Mouse (Mus musculus): ENCODE results near the gene Cdk17. TPM values are rescaled to one million over a fixed set of nuclear protein-coding genes. Genes with fewer than 3 reads are reported as not detected.
A peak's percentile ranks its signal among the peaks of the same experiment; 100 is the strongest.

Cdk17 gene
- total RNA-seq, 2 experiments from 2014 or later = 4.0 to 8.0 TPM

- DNase-seq (ENCODE audit: low spot score) = no peak
Observed at GRCm38 (mm10) chr10:93283258-93283657, 122.6 kb downstream of the Cdk17 start.

- no peak for DNase-seq (ENCODE audit: low spot score)
Observed at GRCm38 (mm10) chr10:93285489-93285888, 124.8 kb downstream of the Cdk17 start.

- no peak for DNase-seq (ENCODE audit: low spot score)
Observed at GRCm38 (mm10) chr10:93287551-93288145, 127.0 kb downstream of the Cdk17 start.

- no peak for DNase-seq (ENCODE audit: low spot score)
Observed at GRCm38 (mm10) chr10:93288336-93288735, 127.7 kb downstream of the Cdk17 start.

- DNase-seq (ENCODE audit: low spot score) = no peak
Observed at GRCm38 (mm10) chr10:93289404-93289803, 128.7 kb downstream of the Cdk17 start.

- DNase-seq (ENCODE audit: low spot score) = peak; percentile 47
Observed at GRCm38 (mm10) chr10:93291352-93291751, 130.7 kb downstream of the Cdk17 start.

- peak; percentile 87 for DNase-seq (ENCODE audit: low spot score)
Observed at GRCm38 (mm10) chr10:93291843-93292242, 131.2 kb downstream of the Cdk17 start.

- no peak for DNase-seq (ENCODE audit: low spot score)
Observed at GRCm38 (mm10) chr10:93293621-93294020, 132.9 kb downstream of the Cdk17 start.

GRCm38 (mm10) chr10:93294547-93295219 is 134.0 kb downstream of the Cdk17 start:
- no peak for DNase-seq (ENCODE audit: low spot score)

GRCm38 (mm10) chr10:93297774-93298173 is 137.1 kb downstream of the Cdk17 start:
- DNase-seq (ENCODE audit: low spot score) = no peak

- no peak for DNase-seq (ENCODE audit: low spot score)
Observed at GRCm38 (mm10) chr10:93298208-93298607, 137.5 kb downstream of the Cdk17 start.

GRCm38 (mm10) chr10:93301831-93302230 is 141.2 kb downstream of the Cdk17 start:
- DNase-seq (ENCODE audit: low spot score) = no peak

GRCm38 (mm10) chr10:93303231-93303630 is 142.6 kb downstream of the Cdk17 start:
- no peak for DNase-seq (ENCODE audit: low spot score)

- no peak for DNase-seq (ENCODE audit: low spot score)
Observed at GRCm38 (mm10) chr10:93305946-93306345, 145.3 kb downstream of the Cdk17 start.

GRCm38 (mm10) chr10:93306367-93306766 is 145.7 kb downstream of the Cdk17 start:
- DNase-seq (ENCODE audit: low spot score) = no peak

GRCm38 (mm10) chr10:93309131-93309933 is 148.7 kb downstream of the Cdk17 start:
- DNase-seq (ENCODE audit: low spot score) = peak; percentile 44

- no peak for DNase-seq (ENCODE audit: low spot score)
Observed at GRCm38 (mm10) chr10:93309934-93310621, 149.4 kb downstream of the Cdk17 start.

GRCm38 (mm10) chr10:93310721-93311411 is 150.2 kb downstream of the Cdk17 start, which contains the start of gene Elk3:
TSS of gene Elk3 (minus strand) at chr10:93311135.
- peak; percentile 40 for DNase-seq (ENCODE audit: low spot score)

- DNase-seq (ENCODE audit: low spot score) = no peak
Observed at GRCm38 (mm10) chr10:93311576-93311975, 150.9 kb downstream of the Cdk17 start.
